Mouse (Mus musculus) lung, adult 2 months (tissue): Measurements from ENCODE around the gene Ppm1h.

Source experiments
- CTCF ChIP-seq: fragments of 200-500 bp; IDR thresholded peaks from 2 replicates; pipeline ENCODE4 v1.5.1; 2011; ENCODE audit warnings: mild to moderate bottlenecking, low read length, control low read depth; ENCODE audit not compliant: insufficient read depth
- POLR2A ChIP-seq: fragments of 200-500 bp; IDR thresholded peaks from 2 replicates; pipeline ENCODE4 v1.6.1; 2011; ENCODE audit warnings: low read depth, mild to moderate bottlenecking, control low read depth, low read length, borderline replicate concordance; ENCODE audit errors: extremely low read depth

DNA sequence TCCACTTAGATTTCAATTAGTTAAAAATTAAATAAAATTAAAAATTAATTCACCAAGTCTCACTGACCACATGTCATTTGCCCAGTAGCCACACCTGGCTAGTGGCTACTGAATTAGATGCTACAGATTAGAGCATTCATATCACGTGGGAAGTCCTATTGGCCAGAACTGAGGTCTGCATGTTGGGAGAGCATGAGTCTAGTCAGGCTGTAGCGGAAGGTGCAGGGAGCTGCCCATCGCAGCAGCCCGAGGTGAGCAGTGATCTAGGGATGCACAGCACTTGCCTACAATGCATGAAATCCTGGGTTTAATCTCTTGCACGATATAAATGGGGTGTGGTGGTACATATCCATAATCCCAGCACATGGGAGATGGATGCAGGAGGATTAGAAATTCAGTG, 206.7 kb downstream of the Ppm1h start:
- no peak for TF ChIP-seq POLR2A
- TF ChIP-seq CTCF, result no peak
